Mouse (Mus musculus): ENCODE measurements around the gene Lamc1. TPM values are rescaled to one million over a fixed set of nuclear protein-coding genes. Genes with fewer than 3 reads are reported as not detected.

Gene Lamc1
- polyA plus RNA-seq, 1 experiment from 2014 or later = 112 TPM

GRCm38 (mm10) chr1:153286216-153286615, 46.4 kb downstream of the Lamc1 start:
- no peaks in the 10 kb centered on the region for H3K27me3 ChIP-seq (replicated peaks; ENCODE audit: control insufficient read depth, insufficient read depth, low read length)
- ATAC-seq (replicated peaks; ENCODE audit: low FRiP score, low TSS enrichment, low read depth) (no peak), DNase-seq (ENCODE audit: low spot score) (no peak)
- H3K4me3 ChIP-seq (ENCODE audit: low read depth, low read length) = no peak overlapping the region
- H3K9ac ChIP-seq (ENCODE audit: low read length) = no peak overlapping the region
- H3K4me2 ChIP-seq (ENCODE audit: low read length) = no peak overlapping the region
- H3K4me1 ChIP-seq (replicated peaks; ENCODE audit: control insufficient read depth, insufficient read depth, low read length) = no peaks in the 10 kb centered on the region; the same call in 1 of the 2 replicates
- H3K9me3 ChIP-seq (ENCODE audit: control insufficient read depth, low read length) = no peaks in the 10 kb centered on the region
- WGBS = 90% methylated on average over 9 of the region's 9 CpGs
- H3K36me3 ChIP-seq (ENCODE audit: control insufficient read depth, insufficient read depth, low read length) = no peaks in the 10 kb centered on the region
- no peak overlapping the region for H3K27ac ChIP-seq (ENCODE audit: low read depth)

GRCm38 (mm10) chr1:153285188-153285587, 47.4 kb downstream of the Lamc1 start:
- no peaks in the 10 kb centered on the region for H3K27me3 ChIP-seq (replicated peaks; ENCODE audit: control insufficient read depth, insufficient read depth, low read length)
- H3K27ac ChIP-seq (ENCODE audit: low read depth) = no peak overlapping the region
- H3K4me2 ChIP-seq (ENCODE audit: low read length) = no peak overlapping the region
- H3K4me1 ChIP-seq (replicated peaks; ENCODE audit: control insufficient read depth, insufficient read depth, low read length) = no peaks in the 10 kb centered on the region; the same call in 1 of the 2 replicates
- no peaks in the 10 kb centered on the region for H3K36me3 ChIP-seq (ENCODE audit: control insufficient read depth, insufficient read depth, low read length)
- DNase-seq (ENCODE audit: low spot score) (no peak), ATAC-seq (replicated peaks; ENCODE audit: low FRiP score, low TSS enrichment, low read depth) (no peak)
- no peak overlapping the region for H3K4me3 ChIP-seq (ENCODE audit: low read depth, low read length)
- no peaks in the 10 kb centered on the region for H3K9me3 ChIP-seq (ENCODE audit: control insufficient read depth, low read length)
- no peak overlapping the region for H3K9ac ChIP-seq (ENCODE audit: low read length)
- WGBS = 90% methylated on average over 8 of the region's 8 CpGs

- no peak overlapping the region for H3K4me2 ChIP-seq (ENCODE audit: low read length)
- ATAC-seq (replicated peaks; ENCODE audit: low FRiP score, low TSS enrichment, low read depth) = no peak
- H3K4me1 ChIP-seq (replicated peaks; ENCODE audit: control insufficient read depth, insufficient read depth, low read length) = no peaks in the 10 kb centered on the region; the same call in 1 of the 2 replicates
- H3K27ac ChIP-seq (ENCODE audit: low read depth) = no peak overlapping the region
- no peaks in the 10 kb centered on the region for H3K9me3 ChIP-seq (ENCODE audit: control insufficient read depth, low read length)
- H3K4me3 ChIP-seq (ENCODE audit: low read depth, low read length) = no peak overlapping the region
- H3K36me3 ChIP-seq (ENCODE audit: control insufficient read depth, insufficient read depth, low read length) = no peaks in the 10 kb centered on the region
- DNase-seq (ENCODE audit: low spot score) = no peak
- WGBS = 70% methylated on average over 5 of the region's 5 CpGs
- no peak overlapping the region for H3K9ac ChIP-seq (ENCODE audit: low read length)
- no peaks in the 10 kb centered on the region for H3K27me3 ChIP-seq (replicated peaks; ENCODE audit: control insufficient read depth, insufficient read depth, low read length)
Measured at GRCm38 (mm10) chr1:153282342-153282975, 50.1 kb downstream of the Lamc1 start.

DNA sequence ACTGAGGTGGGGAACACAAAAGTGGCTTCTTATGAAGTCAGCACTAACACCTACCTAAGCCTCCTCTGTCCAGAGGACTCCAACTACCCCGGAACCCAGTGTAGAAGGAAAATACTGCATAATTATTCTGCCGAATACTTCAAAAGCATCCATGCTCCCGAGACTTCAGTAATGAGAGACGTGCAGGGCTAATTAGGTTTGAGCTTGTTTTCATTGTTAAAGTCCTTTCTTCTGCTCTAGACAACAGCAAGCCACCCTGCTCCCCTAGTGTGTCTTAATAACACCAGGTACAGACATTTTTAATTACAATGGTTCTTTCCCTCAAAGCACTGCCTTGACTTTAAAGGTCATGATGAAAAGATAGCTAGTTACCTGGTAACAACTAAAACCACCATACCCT, 51.1 kb downstream of the Lamc1 start:
- Histone ChIP-seq H3K4me2 (ENCODE audit: low read length) (no peak overlapping the region), H3K4me1 (replicated peaks; ENCODE audit: control insufficient read depth, insufficient read depth, low read length) (peaks cover 4% of the 10 kb centered on the region; the same call in 1 of the 2 replicates), H3K36me3 (ENCODE audit: control insufficient read depth, insufficient read depth, low read length) (no peaks in the 10 kb centered on the region), H3K9me3 (ENCODE audit: control insufficient read depth, low read length) (no peaks in the 10 kb centered on the region), H3K27me3 (replicated peaks; ENCODE audit: control insufficient read depth, insufficient read depth, low read length) (no peaks in the 10 kb centered on the region), H3K4me3 (ENCODE audit: low read depth, low read length) (no peak overlapping the region), H3K27ac (ENCODE audit: low read depth) (no peak overlapping the region), H3K9ac (ENCODE audit: low read length) (no peak overlapping the region)
- ATAC-seq (replicated peaks; ENCODE audit: low FRiP score, low TSS enrichment, low read depth) (no peak), DNase-seq (ENCODE audit: low spot score) (no peak)
- WGBS = 80% methylated on average over 4 of the region's 4 CpGs

- DNase-seq (ENCODE audit: low spot score) = no peak
Measured at GRCm38 (mm10) chr1:153280411-153280810, 52.2 kb downstream of the Lamc1 start.

GRCm38 (mm10) chr1:153278028-153278613, 54.5 kb downstream of the Lamc1 start:
- Histone ChIP-seq H3K9ac (ENCODE audit: low read length) (no peak overlapping the region), H3K27ac (ENCODE audit: low read depth) (no peak overlapping the region), H3K4me3 (ENCODE audit: low read depth, low read length) (no peak overlapping the region), H3K9me3 (ENCODE audit: control insufficient read depth, low read length) (no peaks in the 10 kb centered on the region), H3K27me3 (replicated peaks; ENCODE audit: control insufficient read depth, insufficient read depth, low read length) (no peaks in the 10 kb centered on the region), H3K36me3 (ENCODE audit: control insufficient read depth, insufficient read depth, low read length) (no peaks in the 10 kb centered on the region), H3K4me1 (replicated peaks; ENCODE audit: control insufficient read depth, insufficient read depth, low read length) (peaks cover 22% of the 10 kb centered on the region), H3K4me2 (ENCODE audit: low read length) (no peak overlapping the region)
- 53% methylated on average over 9 of the region's 9 CpGs for WGBS
- no peak for DNase-seq (ENCODE audit: low spot score)
- no peak for ATAC-seq (replicated peaks; ENCODE audit: low FRiP score, low TSS enrichment, low read depth)

More at GRCm38 (mm10) chr1:153280411-153280810, 52.2 kb downstream of the Lamc1 start:
- Histone ChIP-seq H3K27me3 (replicated peaks; ENCODE audit: control insufficient read depth, insufficient read depth, low read length) (no peaks in the 10 kb centered on the region), H3K4me2 (ENCODE audit: low read length) (no peak overlapping the region), H3K27ac (ENCODE audit: low read depth) (no peak overlapping the region), H3K9ac (ENCODE audit: low read length) (no peak overlapping the region), H3K4me1 (replicated peaks; ENCODE audit: control insufficient read depth, insufficient read depth, low read length) (peaks cover 6% of the 10 kb centered on the region), H3K4me3 (ENCODE audit: low read depth, low read length) (no peak overlapping the region), H3K9me3 (ENCODE audit: control insufficient read depth, low read length) (no peaks in the 10 kb centered on the region), H3K36me3 (ENCODE audit: control insufficient read depth, insufficient read depth, low read length) (no peaks in the 10 kb centered on the region)
- no peak for ATAC-seq (replicated peaks; ENCODE audit: low FRiP score, low TSS enrichment, low read depth)
- WGBS = 64% methylated on average over 5 of the region's 5 CpGs

DNA sequence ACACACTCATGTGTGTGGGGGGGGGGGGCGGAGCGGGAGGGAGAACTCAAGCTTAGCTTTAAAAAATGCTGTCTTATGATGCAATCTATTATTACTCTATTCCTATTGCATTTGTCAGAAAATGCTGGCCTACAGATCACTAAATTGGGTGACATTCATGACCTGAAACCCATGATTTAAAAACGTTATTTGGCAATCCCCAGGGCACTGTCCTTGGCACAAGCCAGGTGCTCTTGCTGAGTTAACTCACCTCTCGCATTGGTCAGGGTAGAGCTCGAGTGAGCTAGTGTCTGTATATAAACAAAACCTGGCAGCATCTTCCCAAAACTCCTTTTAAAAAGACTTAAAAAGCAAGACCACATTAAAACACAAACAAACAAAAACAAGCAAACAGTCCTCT, 57.1 kb downstream of the Lamc1 start:
- 64% methylated on average over 5 of the region's 5 CpGs for WGBS
- no peak for ATAC-seq (replicated peaks; ENCODE audit: low FRiP score, low TSS enrichment, low read depth)
- Histone ChIP-seq H3K9ac (ENCODE audit: low read length) (no peak overlapping the region), H3K9me3 (ENCODE audit: control insufficient read depth, low read length) (no peaks in the 10 kb centered on the region), H3K27me3 (replicated peaks; ENCODE audit: control insufficient read depth, insufficient read depth, low read length) (no peaks in the 10 kb centered on the region), H3K4me2 (ENCODE audit: low read length) (no peak overlapping the region), H3K4me3 (ENCODE audit: low read depth, low read length) (no peak overlapping the region), H3K36me3 (ENCODE audit: control insufficient read depth, insufficient read depth, low read length) (no peaks in the 10 kb centered on the region), H3K4me1 (replicated peaks; ENCODE audit: control insufficient read depth, insufficient read depth, low read length) (peaks cover 32% of the 10 kb centered on the region), H3K27ac (ENCODE audit: low read depth) (no peak overlapping the region)
- no peak for DNase-seq (ENCODE audit: low spot score)

- Histone ChIP-seq H3K4me3 (ENCODE audit: low read depth, low read length) (no peak overlapping the region), H3K27ac (ENCODE audit: low read depth) (no peak overlapping the region), H3K36me3 (ENCODE audit: control insufficient read depth, insufficient read depth, low read length) (no peaks in the 10 kb centered on the region), H3K4me1 (replicated peaks; ENCODE audit: control insufficient read depth, insufficient read depth, low read length) (peaks cover 32% of the 10 kb centered on the region), H3K9me3 (ENCODE audit: control insufficient read depth, low read length) (no peaks in the 10 kb centered on the region), H3K4me2 (ENCODE audit: low read length) (no peak overlapping the region), H3K9ac (ENCODE audit: low read length) (no peak overlapping the region), H3K27me3 (replicated peaks; ENCODE audit: control insufficient read depth, insufficient read depth, low read length) (no peaks in the 10 kb centered on the region)
- WGBS = 26% methylated on average over 6 of the region's 6 CpGs
- DNase-seq (ENCODE audit: low spot score) (no peak), ATAC-seq (replicated peaks; ENCODE audit: low FRiP score, low TSS enrichment, low read depth) (0 out of 2 replicates have a peak, but pooled peaks have one; percentile 48)
Measured at GRCm38 (mm10) chr1:153274611-153275010, 58.0 kb downstream of the Lamc1 start.

DNA sequence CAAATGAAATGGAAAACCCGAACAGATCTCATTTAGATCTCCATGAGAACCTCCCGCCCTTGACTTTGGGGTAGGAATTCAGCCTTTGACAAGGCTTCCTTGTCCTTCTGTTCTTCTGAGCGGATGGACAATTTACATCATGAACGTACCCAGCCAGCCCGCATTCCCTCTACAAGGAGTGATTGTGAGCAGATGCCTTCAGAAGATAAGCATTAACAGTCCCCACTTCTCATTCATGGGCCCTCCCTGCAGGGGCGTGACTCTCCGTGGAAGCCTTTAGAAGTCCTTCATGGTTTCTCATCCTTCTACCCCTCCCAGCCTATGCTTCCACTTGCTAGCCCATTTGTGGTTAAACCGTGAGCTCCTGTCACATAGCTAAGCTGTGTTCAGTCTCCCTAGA, 58.9 kb downstream of the Lamc1 start:
- Histone ChIP-seq H3K27ac (ENCODE audit: low read depth) (peak overlapping the region; percentile 2), H3K9ac (ENCODE audit: low read length) (no peak overlapping the region), H3K9me3 (ENCODE audit: control insufficient read depth, low read length) (no peaks in the 10 kb centered on the region), H3K36me3 (ENCODE audit: control insufficient read depth, insufficient read depth, low read length) (no peaks in the 10 kb centered on the region), H3K4me1 (replicated peaks; ENCODE audit: control insufficient read depth, insufficient read depth, low read length) (peaks cover 32% of the 10 kb centered on the region), H3K27me3 (replicated peaks; ENCODE audit: control insufficient read depth, insufficient read depth, low read length) (no peaks in the 10 kb centered on the region), H3K4me3 (ENCODE audit: low read depth, low read length) (no peak overlapping the region), H3K4me2 (ENCODE audit: low read length) (no peak overlapping the region)
- DNase-seq (ENCODE audit: low spot score) (no peak), ATAC-seq (replicated peaks; ENCODE audit: low FRiP score, low TSS enrichment, low read depth) (no peak)
- 21% methylated on average over 8 of the region's 8 CpGs for WGBS

Measured in intestine, embryonic 14.5 days (tissue).